Mouse (Mus musculus) brain, embryonic 18.5 days (tissue): ENCODE measurements at regions not wholly inside any gene's neighbourhood (a gene's known extent, or its start where the extent isn't known, plus 50 kb on each side); places are given as distances from the start of the nearest gene placed in this dataset.

Source experiments
- DNase-seq: peaks from one replicate; pipeline ENCODE4 v3.0.0-alpha.2; 2012; ENCODE audit warnings: low read depth, low spot score

DNA sequence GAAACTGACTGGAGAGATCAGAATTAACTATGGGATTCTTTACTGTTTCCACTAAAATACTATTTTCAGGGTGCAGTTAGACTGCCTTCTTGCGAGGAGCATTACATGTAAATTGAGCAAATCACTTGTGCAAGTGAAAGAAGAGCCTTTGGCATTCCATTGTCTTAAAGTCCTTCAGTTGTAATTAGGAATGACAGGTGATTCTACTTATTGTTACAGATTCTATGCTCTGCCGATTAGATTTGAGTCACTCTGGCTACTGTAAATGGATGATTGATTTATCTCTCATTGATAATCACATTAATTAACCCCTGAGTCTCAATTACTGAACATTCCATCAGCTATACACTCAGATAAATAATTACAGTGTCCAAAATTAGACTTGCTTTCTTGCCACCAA is 2784.9 kb upstream of the Gm12353 start:
- no peak for DNase-seq

DNA sequence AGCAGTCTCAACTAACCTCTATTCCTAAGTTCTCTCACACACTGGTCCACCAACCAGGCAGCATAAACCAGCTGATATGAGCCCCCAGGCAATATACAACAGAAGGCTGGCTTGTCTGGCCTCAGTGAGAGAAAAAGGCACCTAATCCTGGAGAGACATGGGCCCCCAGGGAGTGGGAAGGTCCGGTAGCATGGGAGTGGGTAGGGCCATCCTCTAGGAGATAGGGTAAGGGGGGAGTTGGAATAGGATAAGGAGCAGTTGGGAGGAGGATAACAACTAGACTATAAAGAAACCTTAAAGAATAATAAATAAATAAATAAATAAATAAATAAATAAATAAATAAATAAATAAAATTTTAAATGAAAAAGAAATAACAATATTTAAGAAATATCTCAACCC is 2773.7 kb upstream of the Gm12353 start:
- DNase-seq, result no peak

DNA sequence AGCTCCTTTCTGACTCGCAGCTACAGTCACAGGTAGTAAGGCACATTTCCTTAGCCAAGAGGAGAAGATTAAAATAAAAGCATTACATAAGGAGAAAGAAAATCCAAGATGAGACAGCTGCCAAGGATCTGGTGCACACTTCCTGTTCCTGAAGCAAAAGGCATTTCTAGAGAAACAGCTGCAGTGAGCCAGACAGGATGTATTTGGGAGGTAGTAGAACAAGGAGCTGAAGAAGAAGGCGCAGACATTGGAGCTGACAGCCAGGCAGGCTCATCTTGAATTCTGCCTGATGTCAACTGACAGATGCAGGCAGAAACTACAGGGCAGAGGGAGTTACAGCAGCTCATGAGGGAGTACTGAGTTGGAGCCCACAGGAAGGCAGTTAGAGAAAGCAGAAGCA is 2757.2 kb upstream of the Gm12353 start:
- no peak for DNase-seq

DNA sequence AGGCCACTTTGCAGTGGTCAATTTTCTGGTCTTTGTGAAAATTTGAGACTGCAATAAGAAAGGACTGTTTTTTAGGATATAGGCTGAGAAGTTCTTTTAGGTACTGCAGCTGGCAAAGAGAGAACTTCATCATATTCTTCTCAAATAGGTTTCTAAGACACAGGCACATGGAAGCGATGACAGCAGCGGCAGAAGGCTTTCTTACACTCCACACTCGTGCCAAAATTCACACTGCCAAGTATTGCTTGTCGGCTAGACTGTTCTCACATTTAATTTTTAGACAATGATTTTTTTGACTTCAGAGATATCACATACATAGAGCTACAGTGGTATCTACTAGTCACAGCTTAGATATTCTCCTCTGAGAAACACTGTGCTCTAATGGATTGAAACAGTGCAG is 2752.6 kb upstream of the Gm12353 start:
- peak; percentile 34 for DNase-seq
